Mouse (Mus musculus) lung, adult 2 months (tissue): ENCODE measurements around the gene Celsr3. TPM values are rescaled to one million over a fixed set of nuclear protein-coding genes. Genes with fewer than 3 reads are reported as not detected.

Experiments used
- DNase-seq: peaks from one replicate; pipeline ENCODE4 v3.0.0; 2022
- H3K4me1 ChIP-seq: fragments of 200-500 bp; 2 replicates; pipeline ENCODE4 v1.6.1; 2011; ENCODE audit warnings: low read length; ENCODE audit not compliant: control insufficient read depth, insufficient read depth
- H3K4me3 ChIP-seq: fragments of 200-500 bp; replicated peaks from 2 replicates; pipeline ENCODE3; 2011; ENCODE audit warnings: low read depth, mild to moderate bottlenecking, control low read depth, low read length; ENCODE audit errors: extremely low read depth
- CTCF ChIP-seq: fragments of 200-500 bp; IDR thresholded peaks from 2 replicates; pipeline ENCODE4 v1.5.1; 2011; ENCODE audit warnings: mild to moderate bottlenecking, low read length, control low read depth; ENCODE audit not compliant: insufficient read depth
- POLR2A ChIP-seq: fragments of 200-500 bp; IDR thresholded peaks from 2 replicates; pipeline ENCODE4 v1.6.1; 2011; ENCODE audit warnings: low read depth, mild to moderate bottlenecking, control low read depth, low read length, borderline replicate concordance; ENCODE audit errors: extremely low read depth
- WGBS: fragments of 180-500 bp; shearing (Covaris S2); methylation state at CpG from one replicate; pipeline ENCODE4 v1.1.7; 2018; 5-methylcytosine and 5-hydroxymethylcytosine counted together
- polyA plus RNA-seq: library from polyadenylated mRNA; depleted of rRNA; stranded (reverse); fragments of >200 nt; gene quantifications from 2 replicates; pipeline ENCODE4 v1.2.3, GENCODE M21; 2012; rRNA removed

The Celsr3 gene
- polyA plus RNA-seq, 1 experiment = 0.73 TPM

DNA sequence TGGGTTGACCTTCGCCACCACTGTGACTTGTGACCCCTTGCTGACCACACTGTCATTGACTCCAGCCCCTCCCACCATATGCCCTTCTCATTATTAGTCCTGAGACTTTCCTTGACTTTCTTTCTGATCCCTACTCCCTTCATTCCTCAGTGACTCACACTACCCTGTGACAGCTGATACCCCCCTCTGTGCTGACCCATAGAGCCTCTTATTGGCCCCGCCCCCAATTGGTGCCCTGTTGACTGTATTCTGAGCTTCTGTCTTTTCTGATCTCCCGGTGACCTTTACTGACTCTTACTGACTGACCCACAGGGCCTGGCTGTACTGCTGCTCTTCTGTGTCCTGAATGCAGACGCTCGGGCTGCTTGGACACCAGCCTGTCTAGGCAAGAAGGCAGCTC, 19.3 kb downstream of the Celsr3 start:
- 73% methylated on average over 5 of the region's 5 CpGs for WGBS

DNA sequence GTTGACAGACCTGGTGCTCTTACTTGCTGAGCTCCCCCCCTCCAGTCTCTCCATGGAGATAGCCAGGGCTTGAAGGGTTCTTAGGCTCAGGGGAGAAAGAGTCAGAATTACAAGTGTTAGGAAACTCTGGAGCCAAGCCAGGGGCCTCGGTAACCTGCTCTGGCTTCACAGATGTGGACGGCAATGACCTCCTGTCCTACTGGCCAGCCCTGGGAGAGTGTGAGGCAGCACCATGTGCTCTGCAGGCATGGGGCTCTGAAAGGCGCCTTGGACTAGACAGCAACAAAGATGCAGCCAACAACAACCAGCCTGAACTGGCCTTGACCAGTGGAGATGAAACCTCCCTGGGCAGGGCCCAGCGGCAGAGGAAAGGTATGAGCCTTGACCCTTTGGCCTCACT, 21.3 kb downstream of the Celsr3 start:
- TF ChIP-seq CTCF (no peak), POLR2A (no peak)
- Histone ChIP-seq H3K4me1 (no peaks in the 10 kb centered on the region), H3K4me3 (no peak overlapping the region)
- 53% methylated on average over 4 of the region's 4 CpGs for WGBS
- DNase-seq = no peak

More for the DNA sequence above, 19.3 kb downstream of the Celsr3 start:
- no peaks in the 10 kb centered on the region for H3K4me1 ChIP-seq
- H3K4me3 ChIP-seq = no peak overlapping the region
- TF ChIP-seq CTCF = no peak
- no peak for TF ChIP-seq POLR2A
- no peak for DNase-seq

DNA sequence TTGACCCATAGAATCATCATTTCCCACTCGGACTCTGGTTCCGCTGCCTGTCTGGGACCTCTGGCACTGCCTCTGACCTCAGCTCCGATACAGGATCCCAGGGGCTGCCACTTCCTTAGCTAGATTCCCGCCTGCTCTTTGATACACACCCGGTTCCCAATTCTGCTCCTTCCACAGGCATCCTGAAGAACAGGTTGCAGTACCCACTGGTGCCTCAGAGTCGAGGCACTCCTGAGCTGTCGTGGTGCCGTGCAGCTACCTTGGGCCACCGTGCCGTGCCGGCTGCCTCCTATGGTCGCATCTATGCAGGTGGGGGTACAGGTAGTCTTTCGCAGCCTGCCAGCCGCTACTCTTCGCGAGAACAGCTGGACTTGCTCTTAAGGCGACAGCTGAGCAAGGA, 22.3 kb downstream of the Celsr3 start:
- Histone ChIP-seq H3K4me1 (0 out of 2 replicates have a peak, but pooled peaks cover under 1% of the 10 kb centered on the region), H3K4me3 (no peak overlapping the region)
- 58% methylated on average over 17 of the region's 17 CpGs for WGBS
- no peak for DNase-seq
- TF ChIP-seq CTCF (no peak), POLR2A (no peak)

DNA sequence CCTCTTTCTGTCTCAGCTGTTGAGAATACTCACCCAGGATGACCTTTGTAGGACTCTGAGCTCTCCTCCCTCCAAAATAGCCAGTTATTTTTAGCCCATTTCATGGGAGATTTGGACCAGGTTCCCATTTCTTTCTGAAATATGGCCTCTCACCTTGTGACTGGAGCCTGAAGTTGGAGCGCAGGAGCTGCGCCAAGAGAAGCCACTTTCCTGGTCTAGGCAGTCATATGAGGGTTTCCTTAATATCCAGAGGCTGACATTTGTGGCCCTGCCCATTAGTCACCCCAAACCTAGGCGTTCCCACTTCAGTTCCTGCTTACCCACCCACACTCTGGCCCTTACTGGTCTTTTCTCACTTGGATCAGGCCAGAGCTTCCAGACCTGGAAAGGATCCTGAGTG, 26.9 kb downstream of the Celsr3 start, which contains the start of gene Slc26a6:
TSS of gene Slc26a6 (plus strand) at position 308 of the 400 bp plus-strand sequence.
- 72% methylated on average over 3 of the region's 3 CpGs for WGBS
- TF ChIP-seq CTCF (no peak), POLR2A (no peak)
- H3K4me1 ChIP-seq = peaks cover 3% of the 10 kb centered on the region; the same call in 1 of the 2 replicates
- no peak for DNase-seq
- H3K4me3 ChIP-seq = peak within 1 kb of the TSS; percentile 84

DNA sequence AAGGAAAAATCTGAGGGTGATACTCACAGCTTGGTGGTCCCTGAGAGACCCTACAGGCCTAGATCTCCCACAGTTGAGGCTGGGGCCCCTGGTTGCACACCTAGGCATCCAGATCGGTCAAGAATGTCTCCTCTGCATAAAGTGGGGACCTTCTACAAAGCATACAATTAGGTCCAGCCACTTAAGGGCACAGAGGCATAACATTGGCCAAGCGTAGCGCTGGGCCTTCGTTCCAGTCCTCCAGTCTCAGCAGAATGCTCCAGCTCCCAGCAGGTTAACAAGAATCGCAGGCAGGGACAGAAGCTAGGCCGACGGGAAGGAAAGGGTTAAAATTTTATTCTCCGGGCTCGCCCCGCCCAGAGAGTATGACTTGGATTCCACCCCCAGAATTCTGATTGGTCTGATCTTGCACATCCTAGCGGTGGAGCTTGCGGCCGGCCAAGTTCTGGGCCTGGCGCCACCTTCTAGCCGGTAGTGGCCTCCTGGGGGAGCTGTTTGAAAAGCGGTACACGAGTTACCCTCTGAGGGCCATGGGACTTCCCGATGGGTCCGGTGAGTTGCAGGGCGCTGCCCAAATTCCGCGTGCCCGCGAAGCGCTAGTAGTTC, 27.6 kb downstream of the Celsr3 start:
- peak; percentile 84 for DNase-seq
- 3% methylated on average over 25 of the region's 25 CpGs for WGBS
- peak overlapping the region; percentile 84 for H3K4me3 ChIP-seq
- H3K4me1 ChIP-seq = peaks cover 3% of the 10 kb centered on the region; the same call in 1 of the 2 replicates
- TF ChIP-seq POLR2A (no peak; the same call in 1 of the 2 replicates), CTCF (peak; percentile 42)

DNA sequence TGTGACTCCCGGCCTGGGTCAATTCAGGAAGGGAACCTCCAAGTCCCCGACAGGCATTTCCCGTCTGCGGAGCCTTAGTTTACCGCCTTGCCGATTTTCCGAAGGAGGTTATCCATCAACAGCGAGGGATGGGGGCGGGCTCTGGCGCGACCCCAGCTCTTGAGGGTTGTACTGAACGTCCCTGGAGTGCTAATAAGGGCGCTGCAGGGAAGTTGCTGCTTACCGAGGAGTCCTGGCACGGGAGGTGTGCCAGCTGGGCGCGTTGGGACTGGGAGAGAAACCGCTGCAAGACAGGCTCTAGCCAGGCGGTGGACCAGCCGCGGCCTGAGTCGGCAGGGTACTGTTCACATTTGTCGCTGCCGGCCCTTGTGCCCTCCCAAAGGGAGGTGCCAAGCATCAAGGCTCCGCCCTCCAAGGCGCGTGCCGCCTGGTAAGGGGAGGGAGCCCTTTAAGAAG, 28.1 kb downstream of the Celsr3 start:
- no peak for TF ChIP-seq CTCF
- peak; percentile 83; the same call in 1 of the 2 replicates for TF ChIP-seq POLR2A
- peak; percentile 88 for DNase-seq
- Histone ChIP-seq H3K4me1 (peaks cover 3% of the 10 kb centered on the region; the same call in 1 of the 2 replicates), H3K4me3 (peak overlapping the region; percentile 84)
- WGBS = under 1% methylated on average over 28 of the region's 28 CpGs

DNA sequence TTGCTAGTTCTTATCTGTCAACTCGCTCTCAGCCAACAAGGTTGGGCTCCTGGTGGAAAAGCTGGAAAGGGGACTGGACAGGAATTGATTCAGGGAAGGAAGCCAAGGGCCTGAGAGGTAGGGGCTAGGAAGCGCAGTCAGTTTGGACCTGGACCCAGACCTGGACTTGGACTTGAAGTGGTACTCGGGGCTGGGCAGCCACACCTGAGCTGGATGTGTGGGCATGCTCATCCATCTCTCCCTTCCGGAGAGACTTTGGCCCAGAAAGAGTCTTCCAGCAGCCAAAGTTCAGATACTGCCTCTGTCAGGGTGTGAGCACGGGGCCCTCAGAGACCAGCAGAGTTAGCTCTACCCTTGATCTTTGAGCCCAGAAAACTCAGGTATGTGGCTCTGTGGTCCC, 29.2 kb downstream of the Celsr3 start:
- Histone ChIP-seq H3K4me3 (no peak overlapping the region), H3K4me1 (peaks cover 3% of the 10 kb centered on the region; the same call in 1 of the 2 replicates)
- TF ChIP-seq POLR2A = no peak
- TF ChIP-seq CTCF = no peak
- 54% methylated on average over 5 of the region's 5 CpGs for WGBS
- DNase-seq = no peak

DNA sequence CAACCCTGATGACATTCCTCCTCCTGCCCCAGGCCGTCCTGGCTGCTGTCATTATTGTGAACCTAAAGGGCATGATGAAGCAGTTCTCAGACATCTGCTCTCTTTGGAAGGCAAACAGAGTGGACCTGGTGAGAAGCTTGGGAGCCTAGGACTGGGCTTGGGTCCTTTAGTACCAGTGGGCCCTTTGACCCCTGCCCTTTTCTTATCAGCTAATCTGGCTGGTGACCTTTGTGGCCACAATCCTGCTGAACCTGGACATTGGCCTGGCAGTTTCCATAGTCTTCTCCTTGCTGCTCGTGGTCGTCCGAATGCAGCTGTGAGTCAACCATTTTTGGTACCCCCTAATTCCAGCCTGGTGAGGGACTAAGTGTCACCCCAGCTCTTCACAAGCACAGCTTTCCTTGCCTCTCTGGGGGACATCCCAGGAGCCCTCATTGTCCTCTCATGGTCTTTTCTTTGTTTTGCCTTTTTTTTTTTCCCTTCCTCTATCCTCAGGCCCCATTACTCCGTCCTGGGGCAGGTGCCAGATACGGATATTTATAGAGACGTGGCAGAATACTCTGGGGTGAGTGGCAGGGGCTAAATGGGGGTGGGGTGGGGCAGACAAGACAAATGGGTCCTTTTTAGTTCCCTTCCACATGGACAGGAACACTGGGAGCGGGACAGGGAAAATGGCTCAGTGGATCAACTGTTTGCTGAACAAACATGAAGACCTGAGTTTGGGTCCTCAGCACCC, 32.8 kb downstream of the Celsr3 start:
- 73% methylated on average over 8 of the region's 8 CpGs for WGBS
- no peak overlapping the region for H3K4me3 ChIP-seq
- no peaks in the 10 kb centered on the region for H3K4me1 ChIP-seq
- DNase-seq = no peak
- TF ChIP-seq POLR2A (no peak), CTCF (no peak)

Other genes starting within 250 kb of the Celsr3 start
- gene Wdr6, start 247.6 kb upstream of the Celsr3 start, polyA plus RNA-seq = 58.7 and 67.6 TPM in 2 replicates
- gene P4htm, start 228.7 kb upstream of the Celsr3 start, polyA plus RNA-seq = 19.6 and 22.4 TPM in 2 replicates
- gene Arih2, start 176.9 kb upstream of the Celsr3 start, polyA plus RNA-seq = 24.6 and 35.4 TPM in 2 replicates
- gene Slc25a20, start 164.2 kb upstream of the Celsr3 start, polyA plus RNA-seq = 22.3 and 24.4 TPM in 2 replicates
- 22.3 and 26.1 TPM in 2 replicates for gene Prkar2a, start 137.0 kb upstream of the Celsr3 start, polyA plus RNA-seq
- gene Ip6k2, start 42.5 kb upstream of the Celsr3 start, polyA plus RNA-seq = 66.1 and 69.4 TPM in 2 replicates
- 34.1 and 42.9 TPM in 2 replicates for gene Nckipsd, start 18.0 kb upstream of the Celsr3 start, polyA plus RNA-seq
- 12.6 and 17.0 TPM in 2 replicates for gene Slc26a6, start 27.0 kb downstream of the Celsr3 start, polyA plus RNA-seq
- gene Tmem89, start 88.3 kb downstream of the Celsr3 start, polyA plus RNA-seq = 0.17 and 0.26 TPM in 2 replicates
- 290 and 399 TPM in 2 replicates for gene Uqcrc1, start 110.3 kb downstream of the Celsr3 start, polyA plus RNA-seq
- 7.1 and 12.2 TPM in 2 replicates for gene Col7a1, start 127.3 kb downstream of the Celsr3 start, polyA plus RNA-seq
- gene Ucn2, start 159.7 kb downstream of the Celsr3 start, polyA plus RNA-seq = 1.0 and 2.3 TPM in 2 replicates
- gene Pfkfb4, start 165.5 kb downstream of the Celsr3 start, polyA plus RNA-seq = 49.4 and 59.8 TPM in 2 replicates
- gene Shisa5, start 212.2 kb downstream of the Celsr3 start, polyA plus RNA-seq = 918 and 1,083 TPM in 2 replicates
- gene Trex1, start 233.4 kb downstream of the Celsr3 start, polyA plus RNA-seq = 83.7 and 86.9 TPM in 2 replicates
- gene Atrip, start 247.8 kb downstream of the Celsr3 start, polyA plus RNA-seq = 18.8 and 21.9 TPM in 2 replicates